Mouse (Mus musculus): ENCODE data around the gene Ahsg.

The Ahsg gene

DNA sequence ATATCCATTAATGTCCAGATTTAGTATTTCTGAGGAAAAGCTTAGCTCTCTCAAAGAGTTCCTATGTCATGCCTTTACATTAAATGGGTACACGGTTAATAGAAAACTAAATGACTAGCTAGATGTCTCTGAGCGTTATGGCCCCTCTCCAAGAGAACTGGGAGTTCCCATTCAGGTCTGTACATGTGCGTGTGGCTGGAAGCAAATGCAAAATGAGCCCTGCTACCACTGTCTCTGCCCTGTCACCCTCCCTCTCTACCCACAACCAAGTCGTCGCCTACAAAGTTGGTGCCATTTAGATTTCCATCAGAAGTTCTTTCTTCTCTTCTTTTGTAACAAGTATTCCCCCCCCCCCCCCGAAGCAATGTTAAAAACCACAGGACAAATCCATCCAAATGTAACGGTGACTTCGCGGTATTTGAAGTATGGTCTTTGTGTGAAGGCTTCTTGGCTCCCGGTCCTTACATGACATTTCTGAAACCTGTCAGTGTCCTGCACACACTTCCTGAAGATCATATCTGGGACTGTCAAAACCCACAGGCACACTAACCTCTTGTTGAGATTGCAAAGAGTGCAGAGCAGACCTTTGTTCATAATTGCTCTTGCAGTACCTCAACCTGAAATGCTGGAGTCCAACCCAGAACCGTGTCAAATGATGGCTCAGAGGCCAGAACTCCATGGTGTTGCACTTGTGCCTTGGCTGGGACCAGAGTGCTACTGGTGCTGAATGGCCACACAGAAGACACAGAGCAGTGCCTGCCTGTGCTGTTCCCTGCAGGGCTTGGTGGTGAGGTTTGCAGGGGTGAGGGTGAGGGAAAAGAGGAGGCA, at the start of gene Ahsg:
Gene Ahsg (plus strand): TSS at position 595 of the 828 bp plus-strand sequence.
- no peak for DNase-seq (ENCODE audit: extremely low read depth, low read depth, low spot score)

DNA sequence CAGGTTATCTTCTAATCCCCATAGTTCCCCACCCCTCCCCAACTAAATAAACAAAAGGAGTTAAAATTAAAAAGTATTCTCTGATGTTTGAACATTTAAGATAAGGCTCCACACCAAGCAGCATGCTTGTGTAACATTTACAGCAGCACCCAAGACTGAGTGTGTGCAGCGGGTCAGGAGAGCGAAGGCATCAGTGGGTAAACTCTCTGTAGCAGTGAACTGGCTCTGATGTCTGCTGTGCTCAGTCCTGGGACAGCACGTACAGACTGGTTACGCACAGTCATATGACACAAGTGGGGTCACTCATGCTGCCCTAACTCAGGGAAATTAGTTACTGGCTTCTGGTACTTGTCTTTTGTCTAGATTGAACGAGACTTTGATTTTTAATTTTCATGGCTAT, 48.2 kb upstream of the Ahsg start:
- DNase-seq (ENCODE audit: extremely low read depth, low read depth, low spot score) = no peak

DNA sequence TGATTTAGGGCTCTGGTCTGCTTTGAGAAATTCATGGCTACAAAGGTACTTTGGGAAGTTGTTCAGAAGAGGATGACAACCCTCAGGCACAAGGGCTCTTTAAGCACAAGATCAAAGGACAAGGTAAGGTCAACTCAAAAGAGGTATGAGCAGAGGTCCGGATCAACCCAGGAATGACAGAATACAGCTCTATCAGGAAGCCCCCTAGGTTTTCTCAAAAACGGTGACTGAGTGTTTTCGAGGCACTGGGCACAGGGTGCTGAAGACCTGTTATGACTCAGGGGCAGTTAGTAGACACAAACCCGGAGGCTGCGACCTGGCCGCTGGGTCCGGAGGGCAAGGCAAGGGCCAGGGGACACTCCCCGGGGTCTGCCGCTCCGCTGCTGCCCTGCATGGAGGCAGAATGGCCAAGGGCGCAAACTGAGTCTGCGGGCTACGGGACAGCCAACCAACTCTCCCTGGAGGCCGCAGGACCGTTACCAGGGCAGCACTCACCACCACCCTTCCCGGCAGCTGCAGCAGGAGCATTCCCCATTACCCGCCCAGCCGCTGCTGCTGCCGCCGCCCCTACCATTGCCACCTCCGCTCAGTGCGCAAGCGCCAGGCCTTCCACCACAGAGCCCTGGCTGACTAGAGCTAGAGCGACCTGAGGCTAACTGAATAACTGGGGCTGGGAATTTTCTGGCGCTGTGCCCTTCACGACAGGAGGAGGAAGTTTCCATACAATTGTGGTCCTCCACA, 46.8 kb upstream of the Ahsg start:
- DNase-seq (ENCODE audit: extremely low read depth, low read depth, low spot score) = no peak

DNA sequence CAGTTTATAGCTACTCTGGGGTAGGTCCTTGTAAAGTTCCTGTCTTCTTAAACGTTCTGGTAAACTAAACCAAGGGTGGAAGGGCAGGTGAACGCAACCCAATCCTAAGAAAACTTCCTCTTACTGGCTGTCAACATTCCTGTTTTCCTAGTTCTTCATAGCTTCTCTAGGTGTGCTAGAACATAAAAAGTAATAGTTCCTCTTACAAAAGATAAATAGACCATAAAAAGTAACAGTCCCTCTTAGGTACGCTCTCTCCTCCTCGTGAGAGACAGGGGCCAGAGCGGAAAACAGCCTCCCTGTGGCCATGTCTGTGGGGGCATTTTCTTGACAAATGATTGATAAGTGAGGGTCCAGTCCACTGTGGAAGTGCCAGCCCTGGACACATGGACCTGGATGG, 46.2 kb upstream of the Ahsg start:
- no peak for DNase-seq (ENCODE audit: extremely low read depth, low read depth, low spot score)

DNA sequence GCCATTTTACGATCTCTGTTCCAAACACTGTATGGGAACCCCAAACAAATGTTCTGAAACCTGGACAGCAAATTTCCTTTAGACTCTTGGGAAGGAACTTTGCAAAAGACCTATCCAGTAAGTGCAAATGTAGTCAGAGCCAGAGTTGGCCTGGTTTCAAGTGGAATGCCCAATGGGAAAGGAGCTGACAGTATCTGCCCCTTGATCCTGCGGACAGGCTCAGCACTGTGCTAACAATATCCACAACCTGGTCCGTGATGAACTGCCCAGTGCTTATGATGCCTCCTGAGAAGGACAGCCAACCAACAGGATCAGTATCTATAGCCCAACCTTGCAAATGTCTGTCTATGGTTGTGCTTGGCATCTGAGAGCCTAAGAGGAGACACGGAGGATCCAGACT, 45.6 kb upstream of the Ahsg start:
- DNase-seq (ENCODE audit: extremely low read depth, low read depth, low spot score) = no peak

DNA sequence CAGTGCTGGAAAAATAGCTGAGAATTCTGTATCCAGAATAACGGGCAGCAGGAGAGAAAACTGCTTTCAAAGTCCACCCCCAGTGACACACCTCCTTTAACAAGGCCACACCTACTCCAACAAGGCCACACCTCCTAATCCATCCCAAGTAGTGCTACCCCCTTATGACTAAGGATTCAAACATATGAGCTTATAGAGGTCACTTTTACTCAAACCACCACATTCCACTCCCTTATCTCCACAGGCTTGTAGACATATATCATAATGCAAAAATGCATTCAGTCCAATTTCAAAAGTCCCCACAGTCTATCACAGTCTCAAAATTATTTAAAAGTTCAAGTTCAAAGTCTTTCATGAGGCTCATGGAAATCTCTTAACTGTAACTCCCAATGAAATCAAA, 43.4 kb upstream of the Ahsg start:
- DNase-seq (ENCODE audit: extremely low read depth, low read depth, low spot score) = no peak

DNA sequence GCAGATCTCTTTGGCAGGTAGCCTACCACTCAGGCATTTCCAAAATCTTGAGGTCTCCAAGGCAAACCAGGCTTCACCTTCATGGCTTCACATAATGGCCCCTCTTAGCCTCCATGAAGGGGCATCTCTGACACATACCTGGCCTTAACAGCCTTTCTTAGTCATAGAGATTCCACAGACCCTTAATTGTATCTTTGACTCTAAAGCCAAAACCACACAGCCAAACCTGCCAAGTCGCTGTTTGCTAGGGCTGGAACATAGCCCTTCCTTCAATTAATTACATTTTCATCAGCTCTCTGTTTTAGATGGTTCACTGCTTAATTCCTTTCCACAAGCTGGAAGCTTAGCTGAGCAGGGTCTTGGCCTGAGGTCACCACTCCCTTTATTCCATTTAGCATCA, 42.7 kb upstream of the Ahsg start:
- DNase-seq (ENCODE audit: extremely low read depth, low read depth, low spot score) = no peak

DNA sequence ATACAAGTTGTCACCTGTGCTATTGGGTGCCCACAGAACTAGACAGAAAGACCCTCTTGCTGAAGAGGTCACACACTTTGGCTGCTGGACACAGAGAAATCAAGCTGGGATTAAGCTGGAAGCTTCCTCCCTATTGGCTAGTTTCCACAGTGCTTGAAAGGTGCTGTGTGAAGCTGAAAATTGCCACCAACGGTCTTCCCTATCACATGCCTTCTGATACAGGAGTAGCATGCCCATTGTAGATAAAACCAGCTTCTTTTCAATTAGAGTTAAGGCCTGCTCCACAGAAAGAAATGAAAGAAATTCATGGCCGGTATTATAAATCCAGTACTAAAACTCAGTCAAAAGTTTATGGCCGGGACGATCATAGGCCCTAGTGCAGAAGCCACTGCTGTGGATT, 38.4 kb upstream of the Ahsg start:
- no peak for DNase-seq (ENCODE audit: extremely low read depth, low read depth, low spot score)

- no peak for DNase-seq (ENCODE audit: extremely low read depth, low read depth, low spot score)
Observed at GRCm38 (mm10) chr16:22856773-22857172, 34.3 kb upstream of the Ahsg start.

DNA sequence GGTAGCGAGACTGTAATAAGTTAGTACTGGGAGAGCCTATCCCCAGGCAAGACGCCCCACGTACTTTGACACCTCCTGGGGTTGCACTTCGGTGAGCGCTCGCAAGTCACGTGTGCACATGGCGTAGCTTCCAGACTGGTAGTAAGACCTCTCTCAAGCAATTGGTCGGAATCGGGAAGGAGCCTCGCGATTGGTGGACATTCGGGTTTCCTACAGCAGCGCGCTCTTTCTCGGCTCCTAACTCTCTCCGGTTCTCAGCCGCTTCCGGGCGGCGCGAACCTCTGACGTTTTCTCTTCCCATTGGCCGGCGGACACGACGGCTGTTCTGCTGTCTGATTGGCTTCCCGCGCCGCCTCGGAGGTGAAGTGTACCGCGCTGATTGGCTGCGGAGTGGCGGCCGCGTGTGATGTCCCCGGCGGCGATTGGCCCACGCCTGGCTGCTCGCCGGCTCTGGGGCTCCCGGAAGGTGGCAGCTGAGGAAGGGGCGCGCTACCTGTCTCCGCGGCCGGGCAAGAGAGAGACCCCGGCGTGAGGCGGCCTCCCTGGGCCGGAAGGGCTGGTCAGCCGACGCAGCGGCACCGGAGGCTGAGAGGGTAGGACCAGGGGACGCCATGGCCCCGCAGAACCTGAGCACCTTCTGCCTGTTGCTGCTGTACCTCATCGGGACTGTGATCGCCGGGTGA, 33.5 kb upstream of the Ahsg start, which contains the start of the genes Tbccd1 and Dnajb11:
Gene Tbccd1 (minus strand): TSS at position 239 of the 683 bp plus-strand sequence.
Gene Dnajb11 (plus strand): TSS at position 415 of the 683 bp plus-strand sequence.
- peak; percentile 94 for DNase-seq (ENCODE audit: extremely low read depth, low read depth, low spot score)

DNA sequence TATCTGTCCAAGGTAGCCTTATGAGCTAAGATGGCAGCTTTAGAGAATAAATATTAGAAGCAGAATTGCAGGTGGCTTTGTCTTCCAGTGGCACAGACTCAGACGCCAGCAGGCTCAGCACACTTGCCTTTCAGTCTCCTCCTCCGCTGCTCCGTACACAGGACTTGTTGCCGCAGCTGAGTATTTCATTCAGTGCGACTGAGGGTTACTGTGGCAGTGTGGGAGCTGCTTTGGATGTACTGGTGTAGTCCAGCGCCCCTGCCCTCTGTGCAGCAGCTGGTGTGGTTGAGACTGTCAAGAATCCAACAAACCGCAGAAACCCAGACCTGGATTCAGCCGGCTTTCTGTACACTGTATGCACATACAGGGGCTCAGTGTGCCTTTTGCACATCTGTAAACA, 18.7 kb upstream of the Ahsg start:
- DNase-seq (ENCODE audit: extremely low read depth, low read depth, low spot score) = no peak

DNA sequence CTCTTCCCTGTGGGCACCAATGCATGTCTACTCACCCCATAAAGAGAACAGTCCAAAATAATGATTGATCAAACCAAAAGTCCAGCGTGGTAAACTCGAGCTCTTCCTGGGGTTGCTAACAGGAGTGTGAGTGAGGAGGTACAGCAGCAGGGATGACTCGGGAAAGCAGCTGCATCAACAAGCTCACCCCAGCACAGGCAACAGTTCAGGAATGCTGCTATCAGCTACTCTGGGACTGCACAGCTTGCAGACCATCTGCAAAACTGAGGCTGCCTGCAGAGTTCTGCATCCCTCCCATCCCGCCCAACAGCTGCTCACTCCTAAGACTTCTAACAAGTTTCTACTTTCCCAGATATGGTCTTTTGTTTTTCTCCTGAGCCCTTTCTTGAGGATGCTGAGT, 17.7 kb upstream of the Ahsg start:
- DNase-seq (ENCODE audit: extremely low read depth, low read depth, low spot score) = no peak

GRCm38 (mm10) chr16:22876218-22877043, 14.6 kb upstream of the Ahsg start:
- no peak for DNase-seq (ENCODE audit: extremely low read depth, low read depth, low spot score)

- DNase-seq (ENCODE audit: extremely low read depth, low read depth, low spot score) = no peak
Observed at GRCm38 (mm10) chr16:22877660-22878390, 13.3 kb upstream of the Ahsg start.

- no peak for DNase-seq (ENCODE audit: extremely low read depth, low read depth, low spot score)
Observed at GRCm38 (mm10) chr16:22878716-22879115, 12.4 kb upstream of the Ahsg start.

GRCm38 (mm10) chr16:22879945-22880595, 11.0 kb upstream of the Ahsg start:
- DNase-seq (ENCODE audit: extremely low read depth, low read depth, low spot score) = no peak

DNA sequence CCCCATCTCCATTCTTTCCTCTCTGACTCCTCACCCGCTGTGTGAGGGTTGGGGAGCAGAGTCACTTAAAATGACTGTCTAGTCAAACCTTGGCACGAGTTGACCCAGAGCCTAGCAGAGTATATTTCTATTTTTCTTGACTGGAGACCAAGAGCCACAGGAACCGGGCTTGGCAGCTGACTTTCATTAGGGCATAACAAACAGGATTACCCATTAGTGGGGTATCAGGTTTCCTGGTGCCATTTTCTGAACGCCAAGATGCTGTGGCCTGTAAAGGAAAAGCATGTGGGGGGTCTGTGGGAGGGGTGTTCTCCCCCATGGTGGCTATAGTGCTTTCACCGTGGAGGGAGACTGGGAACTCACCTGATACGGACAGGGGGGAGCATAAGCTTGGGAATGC, 10.2 kb upstream of the Ahsg start:
- DNase-seq (ENCODE audit: extremely low read depth, low read depth, low spot score) = no peak

- no peak for DNase-seq (ENCODE audit: extremely low read depth, low read depth, low spot score)
Observed at GRCm38 (mm10) chr16:22881487-22881886, 9.6 kb upstream of the Ahsg start.

- no peak for DNase-seq (ENCODE audit: extremely low read depth, low read depth, low spot score)
Observed at GRCm38 (mm10) chr16:22883441-22883840, 7.6 kb upstream of the Ahsg start.

DNA sequence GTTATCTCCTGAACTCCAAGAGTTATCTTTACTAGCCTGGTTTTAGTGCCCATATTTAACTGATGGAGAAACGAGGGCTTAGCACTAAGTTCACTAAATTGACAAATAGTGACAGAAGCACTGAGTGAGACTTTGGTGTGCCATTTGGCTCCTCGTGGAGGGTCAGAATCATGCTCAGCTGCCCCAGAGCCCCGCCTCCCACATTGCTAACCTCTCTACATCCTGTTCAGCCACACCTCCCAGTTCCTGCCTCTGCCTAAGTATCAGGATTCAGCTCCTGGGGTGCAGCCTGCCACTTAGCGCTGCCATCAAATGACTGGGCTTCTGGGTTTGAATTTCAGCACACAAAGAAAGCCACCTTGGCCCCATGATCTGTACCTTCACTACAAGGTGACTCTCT, 5.7 kb upstream of the Ahsg start:
- DNase-seq (ENCODE audit: extremely low read depth, low read depth, low spot score) = no peak

Measured in fat pad, adult 2 months (tissue).